Mouse (Mus musculus) hindbrain, embryonic 14.5 days (tissue): ENCODE data around the gene Espnl. TPM values are rescaled to one million over a fixed set of nuclear protein-coding genes. Genes with fewer than 3 reads are reported as not detected.

Experiments used
- ATAC-seq: fragments of 200-750 bp; cut with Nextera tagmentation; 2 replicates; pipeline ENCODE4 v1.8.0; 2017; ENCODE audit warnings: moderate number of reproducible peaks, mild to moderate bottlenecking, moderate TSS enrichment, moderate library complexity; ENCODE audit not compliant: low FRiP score
- DNase-seq: peaks from one replicate; pipeline ENCODE4 v3.0.0-alpha.2; 2015; ENCODE audit warnings: low spot score
- H3K27ac ChIP-seq: fragments of 300-500 bp; sonication (generic); 2 replicates; pipeline ENCODE4 v1.5.1; 2014; ENCODE audit warnings: mild to moderate bottlenecking, moderate library complexity
- H3K27me3 ChIP-seq: fragments of 300-500 bp; sonication (generic); 2 replicates; pipeline ENCODE4 v1.6.1; 2014; ENCODE audit warnings: mild to moderate bottlenecking, low read length, mixed read lengths; ENCODE audit not compliant: control insufficient read depth, insufficient read depth
- H3K36me3 ChIP-seq: fragments of 300-500 bp; sonication (generic); replicated peaks from 2 replicates; pipeline ENCODE4 v1.6.1; 2014; ENCODE audit not compliant: control insufficient read depth, insufficient read depth
- H3K4me1 ChIP-seq: fragments of 300-500 bp; sonication (generic); replicated peaks from 2 replicates; pipeline ENCODE4 v1.6.1; 2014; ENCODE audit warnings: antibody characterized with exemption, low read length, mixed read lengths; ENCODE audit not compliant: control insufficient read depth, insufficient read depth
- H3K4me2 ChIP-seq: fragments of 300-500 bp; sonication (generic); replicated peaks from 2 replicates; pipeline ENCODE4 v1.6.1; 2014; ENCODE audit warnings: mild to moderate bottlenecking, moderate library complexity
- H3K4me3 ChIP-seq: fragments of 300-500 bp; sonication (generic); replicated peaks from 2 replicates; pipeline ENCODE4 v1.5.1; 2014; ENCODE audit warnings: mild to moderate bottlenecking, low read length
- H3K9ac ChIP-seq: fragments of 300-500 bp; sonication (generic); 2 replicates; pipeline ENCODE4 v1.6.1; 2014
- H3K9me3 ChIP-seq: fragments of 300-500 bp; sonication (generic); 2 replicates; pipeline ENCODE4 v1.6.1; 2016; ENCODE audit warnings: low read length; ENCODE audit not compliant: control insufficient read depth
- WGBS: fragments of 180-500 bp; shearing (Covaris S2); extraction: QIAGEN DNeasy Blood & Tissue Kit; methylation state at CpG from one replicate; pipeline ENCODE4 v1.1.7; 2014; 5-methylcytosine and 5-hydroxymethylcytosine counted together
- polyA plus RNA-seq: library from polyadenylated mRNA; unstranded; fragments of >200 nt; fragmentation: Nextera tagmentation; extraction: Ambion mirVana; gene quantifications from 2 replicates; pipeline ENCODE4 v1.2.1, GENCODE M21; 2014

Espnl gene
- polyA plus RNA-seq = 0.17 and 0.18 TPM in 2 replicates

DNA sequence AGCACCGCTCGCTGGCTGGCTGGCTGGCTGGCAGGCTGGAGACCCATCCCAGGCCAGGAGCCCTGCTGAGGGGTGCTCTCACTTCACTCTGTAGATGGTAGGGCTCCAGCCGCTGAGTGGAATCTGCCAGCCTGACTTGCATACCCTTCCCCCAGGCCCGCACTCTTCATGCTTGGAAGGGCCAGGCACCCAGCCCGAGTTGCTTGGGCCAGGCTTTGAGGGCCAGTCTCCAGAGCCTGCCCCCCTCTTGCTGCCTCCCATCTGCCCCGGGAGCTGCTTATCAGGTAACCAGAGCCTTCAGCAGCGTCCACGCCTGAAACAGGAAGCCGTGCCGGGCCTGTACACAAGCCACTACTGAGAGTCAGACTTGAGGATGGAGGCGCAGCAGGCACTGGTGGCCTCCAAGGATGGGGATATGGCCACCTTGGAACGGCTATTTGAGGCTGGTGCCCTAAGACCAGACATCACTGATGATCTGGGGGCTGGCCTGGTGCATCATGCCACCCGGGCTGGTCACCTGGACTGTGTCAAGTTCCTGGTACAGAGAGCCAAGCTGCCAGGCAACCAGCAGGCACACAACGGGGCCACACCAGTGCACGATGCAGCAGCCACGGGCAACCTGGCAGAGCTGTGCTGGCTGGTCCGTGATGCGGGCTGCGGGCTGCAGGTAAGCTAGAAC is at the start of gene Espnl:
Gene Espnl (plus strand): TSS at position 316 of the 679 bp plus-strand sequence.
- no peak within 1 kb of the TSS for H3K4me2 ChIP-seq
- H3K27me3 ChIP-seq = no peaks in the 10 kb centered on the region
- H3K9ac ChIP-seq = no peak within 1 kb of the TSS
- H3K4me1 ChIP-seq = no peaks in the 10 kb centered on the region
- H3K4me3 ChIP-seq = no peak within 1 kb of the TSS
- ATAC-seq (no peak), DNase-seq (no peak)
- WGBS = 82% methylated on average over 19 of the region's 19 CpGs
- no peaks in the 10 kb centered on the region for H3K36me3 ChIP-seq
- H3K9me3 ChIP-seq = no peaks in the 10 kb centered on the region
- H3K27ac ChIP-seq = no peak within 1 kb of the TSS

DNA sequence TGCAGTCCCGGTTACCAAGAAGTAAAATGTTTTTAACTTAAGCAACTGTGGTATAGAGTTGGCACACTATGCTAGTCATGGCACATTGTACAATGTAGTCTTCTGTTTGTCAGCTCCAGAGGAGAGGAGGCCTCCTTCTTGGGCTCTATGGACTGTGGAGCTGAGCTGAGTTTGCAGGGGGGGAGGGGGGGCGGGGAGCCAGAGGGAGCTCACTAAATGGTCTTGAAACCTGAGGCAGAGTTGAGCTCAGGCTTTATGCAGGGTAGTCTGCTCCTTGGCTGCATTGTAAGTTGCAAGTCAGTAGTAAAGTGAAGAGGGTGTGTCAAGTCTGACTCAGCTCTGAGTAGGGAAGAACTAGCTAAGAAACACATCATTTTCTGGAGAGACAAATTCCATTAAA is 49.6 kb upstream of the Espnl start:
- Histone ChIP-seq H3K36me3 (peaks cover 24% of the 10 kb centered on the region), H3K4me2 (no peak overlapping the region), H3K27ac (no peak overlapping the region), H3K27me3 (no peaks in the 10 kb centered on the region), H3K4me1 (no peaks in the 10 kb centered on the region), H3K9ac (no peak overlapping the region), H3K9me3 (no peaks in the 10 kb centered on the region), H3K4me3 (no peak overlapping the region)
- DNase-seq = no peak
- ATAC-seq = no peak
- WGBS = 86% methylated on average over 2 of the region's 2 CpGs

GRCm38 (mm10) chr1:91276581-91276980 is 45.3 kb upstream of the Espnl start:
- H3K27ac ChIP-seq = no peak overlapping the region
- H3K9ac ChIP-seq = no peak overlapping the region
- H3K4me1 ChIP-seq = no peaks in the 10 kb centered on the region
- 93% methylated on average over 4 of the region's 4 CpGs for WGBS
- no peaks in the 10 kb centered on the region for H3K27me3 ChIP-seq
- no peak overlapping the region for H3K4me2 ChIP-seq
- H3K4me3 ChIP-seq = no peak overlapping the region
- DNase-seq (no peak), ATAC-seq (no peak)
- H3K9me3 ChIP-seq = no peaks in the 10 kb centered on the region
- peaks cover 65% of the 10 kb centered on the region for H3K36me3 ChIP-seq

GRCm38 (mm10) chr1:91277480-91277879 is 44.4 kb upstream of the Espnl start:
- WGBS = 94% methylated on average over 2 of the region's 2 CpGs
- Histone ChIP-seq H3K27ac (no peak overlapping the region), H3K9me3 (no peaks in the 10 kb centered on the region), H3K4me2 (no peak overlapping the region), H3K4me1 (no peaks in the 10 kb centered on the region), H3K27me3 (no peaks in the 10 kb centered on the region), H3K4me3 (no peak overlapping the region), H3K9ac (no peak overlapping the region), H3K36me3 (peaks cover 69% of the 10 kb centered on the region)
- ATAC-seq (no peak), DNase-seq (no peak)

- WGBS = 94% methylated on average over 3 of the region's 3 CpGs
- Histone ChIP-seq H3K9ac (no peak overlapping the region), H3K4me3 (no peak overlapping the region), H3K27ac (no peak overlapping the region), H3K27me3 (no peaks in the 10 kb centered on the region), H3K4me1 (no peaks in the 10 kb centered on the region), H3K4me2 (no peak overlapping the region), H3K36me3 (peaks cover 74% of the 10 kb centered on the region), H3K9me3 (no peaks in the 10 kb centered on the region)
- no peak for DNase-seq
- ATAC-seq = no peak
Observed at GRCm38 (mm10) chr1:91278410-91279119, 43.3 kb upstream of the Espnl start.

- Histone ChIP-seq H3K4me2 (no peak overlapping the region), H3K9ac (no peak overlapping the region), H3K9me3 (no peaks in the 10 kb centered on the region), H3K27me3 (no peaks in the 10 kb centered on the region), H3K27ac (no peak overlapping the region), H3K4me3 (no peak overlapping the region), H3K4me1 (no peaks in the 10 kb centered on the region), H3K36me3 (peaks cover 75% of the 10 kb centered on the region)
- no peak for DNase-seq
- ATAC-seq = no peak
- WGBS = 94% methylated on average over 1 of the region's 1 CpGs
Observed at GRCm38 (mm10) chr1:91279126-91279525, 42.7 kb upstream of the Espnl start.

GRCm38 (mm10) chr1:91282582-91282981 is 39.3 kb upstream of the Espnl start:
- Histone ChIP-seq H3K27me3 (no peaks in the 10 kb centered on the region), H3K4me2 (no peak overlapping the region), H3K9me3 (no peaks in the 10 kb centered on the region), H3K36me3 (peaks cover 86% of the 10 kb centered on the region), H3K27ac (no peak overlapping the region), H3K9ac (no peak overlapping the region), H3K4me3 (no peak overlapping the region), H3K4me1 (no peaks in the 10 kb centered on the region)
- DNase-seq (no peak), ATAC-seq (no peak)
- 94% methylated on average over 1 of the region's 1 CpGs for WGBS

DNA sequence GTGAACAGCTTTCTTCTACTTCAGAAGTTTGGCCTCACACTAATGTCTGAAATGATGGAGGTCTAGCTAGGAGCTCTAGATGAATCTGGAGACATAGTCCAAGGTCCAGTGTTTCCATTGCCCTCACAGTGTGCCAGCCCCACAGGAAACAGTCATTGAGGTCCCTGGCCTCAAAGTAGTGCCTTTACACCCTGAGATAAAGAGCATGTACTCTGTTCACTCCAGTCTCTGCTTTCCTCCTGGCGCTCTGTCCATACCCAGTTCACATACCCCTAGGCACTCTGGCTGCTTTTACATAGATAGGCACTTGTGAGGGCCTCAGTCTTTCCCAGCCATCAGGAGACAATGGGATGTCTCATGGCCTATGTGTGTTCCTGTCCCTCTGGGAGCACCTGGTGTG is 32.5 kb upstream of the Espnl start:
- Histone ChIP-seq H3K27ac (no peak overlapping the region), H3K27me3 (no peaks in the 10 kb centered on the region), H3K4me2 (no peak overlapping the region), H3K9me3 (no peaks in the 10 kb centered on the region), H3K9ac (no peak overlapping the region), H3K4me1 (no peaks in the 10 kb centered on the region), H3K36me3 (peaks cover 63% of the 10 kb centered on the region), H3K4me3 (no peak overlapping the region)
- 100% methylated on average over 1 of the region's 1 CpGs for WGBS
- ATAC-seq (no peak), DNase-seq (no peak)

- WGBS = 94% methylated on average over 11 of the region's 11 CpGs
- Histone ChIP-seq H3K9ac (no peak overlapping the region), H3K36me3 (peaks cover 36% of the 10 kb centered on the region), H3K27ac (no peak overlapping the region), H3K27me3 (no peaks in the 10 kb centered on the region), H3K4me3 (no peak overlapping the region), H3K4me1 (no peaks in the 10 kb centered on the region), H3K4me2 (no peak overlapping the region), H3K9me3 (no peaks in the 10 kb centered on the region)
- no peak for DNase-seq
- no peak for ATAC-seq
Observed at GRCm38 (mm10) chr1:91292101-91292825, 29.6 kb upstream of the Espnl start.
